Mouse (Mus musculus) cerebellum, postnatal 36 days (tissue): ENCODE measurements at regions not wholly inside any gene's neighbourhood (a gene's known extent, or its start where the extent isn't known, plus 50 kb on each side); places are given as distances from the start of the nearest gene placed in this dataset.

Experiments used
- DNase-seq, 2 experiments: peaks; one replicate each; pipeline ENCODE4 v3.0.0; 2021 to 2022; ENCODE audit warnings: mixed read lengths in 2 of 2

DNA sequence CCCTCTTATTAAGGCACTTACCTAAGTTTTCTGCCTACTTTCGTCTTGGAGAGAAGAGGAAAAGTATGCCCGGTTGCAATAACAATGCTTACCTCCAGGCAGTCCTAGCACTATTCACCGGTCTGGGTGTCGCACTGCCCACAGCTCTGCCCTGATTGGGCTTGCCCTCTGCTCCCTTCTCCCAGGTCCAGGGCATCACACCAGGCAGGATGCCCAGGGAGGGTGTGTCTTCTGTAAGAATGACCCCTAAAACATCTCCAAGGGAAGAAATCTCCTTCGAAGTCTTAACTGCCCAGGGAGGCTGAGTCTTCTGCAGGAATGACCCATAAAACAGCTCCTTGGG is 49.9 kb upstream of the Cdh5 start:
- no peak for DNase-seq
